Mouse (Mus musculus): ENCODE measurements at regions not wholly inside any gene's neighbourhood (a gene's known extent, or its start where the extent isn't known, plus 50 kb on each side); places are given as distances from the start of the nearest gene placed in this dataset.

DNA sequence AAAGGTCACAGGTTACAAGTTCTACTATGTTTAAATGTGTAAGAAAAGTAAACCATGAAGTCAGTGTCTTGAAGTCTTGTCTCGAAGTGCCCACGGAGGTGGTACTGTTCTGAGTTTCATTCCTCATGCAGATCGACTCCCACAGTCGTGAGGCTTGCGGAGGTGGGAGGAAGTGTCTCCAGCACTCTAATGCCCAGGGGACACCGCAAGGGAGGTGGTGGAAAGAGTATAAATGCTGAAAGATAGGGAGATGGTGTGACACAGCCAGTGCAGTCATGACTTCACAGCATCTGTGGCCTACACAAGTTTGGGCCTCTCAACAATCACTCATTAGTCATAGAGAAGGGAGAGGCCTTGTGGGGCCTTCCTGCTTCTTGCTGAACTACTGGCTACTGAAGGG, 112.8 kb upstream of the Adra1d start:
- peak; percentile 47 to 59 for DNase-seq (ENCODE audit: low spot score in 2 of 2)

DNA sequence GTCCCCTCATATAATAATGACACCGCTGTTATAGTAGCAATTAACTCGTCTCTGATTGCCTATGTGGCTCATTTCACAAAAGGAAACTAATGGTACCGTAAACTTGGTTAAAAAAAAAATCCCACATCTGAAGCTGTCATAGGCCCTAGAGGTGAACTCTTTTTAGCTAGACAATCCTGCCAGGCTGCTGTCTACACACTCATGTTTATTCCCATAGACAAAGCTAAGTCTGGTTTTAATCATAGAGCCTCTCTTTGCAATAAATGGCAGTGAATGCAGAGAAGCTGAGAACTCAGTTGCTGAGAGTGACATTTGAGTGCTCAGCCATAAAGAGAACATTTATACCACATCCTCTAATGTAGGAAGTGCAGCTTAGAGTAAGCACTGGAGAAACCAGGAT, 111.3 kb upstream of the Adra1d start:
- DNase-seq (ENCODE audit: low spot score in 2 of 2), result no peak

DNA sequence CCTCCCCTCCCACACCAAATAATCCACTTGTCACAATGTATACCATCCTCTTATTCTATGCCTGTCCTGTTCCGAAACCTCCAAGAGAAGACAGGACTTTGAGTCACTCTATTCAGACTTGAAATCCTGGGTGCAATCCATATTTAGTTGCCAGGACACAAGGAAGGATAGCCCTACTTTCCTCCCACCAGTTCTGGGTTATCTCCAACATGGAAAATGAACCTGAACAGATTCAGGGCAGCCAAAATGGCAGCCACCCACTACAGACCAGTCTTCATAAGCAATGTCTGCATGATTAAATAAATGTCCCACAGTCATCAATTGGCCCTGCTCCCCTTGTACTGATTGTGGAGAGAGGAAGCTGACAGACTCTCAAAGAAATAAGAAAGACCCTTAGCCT, 110.6 kb upstream of the Adra1d start:
- DNase-seq (ENCODE audit: low spot score in 2 of 2), result peak in 1 of 2 experiments; percentile 43

DNA sequence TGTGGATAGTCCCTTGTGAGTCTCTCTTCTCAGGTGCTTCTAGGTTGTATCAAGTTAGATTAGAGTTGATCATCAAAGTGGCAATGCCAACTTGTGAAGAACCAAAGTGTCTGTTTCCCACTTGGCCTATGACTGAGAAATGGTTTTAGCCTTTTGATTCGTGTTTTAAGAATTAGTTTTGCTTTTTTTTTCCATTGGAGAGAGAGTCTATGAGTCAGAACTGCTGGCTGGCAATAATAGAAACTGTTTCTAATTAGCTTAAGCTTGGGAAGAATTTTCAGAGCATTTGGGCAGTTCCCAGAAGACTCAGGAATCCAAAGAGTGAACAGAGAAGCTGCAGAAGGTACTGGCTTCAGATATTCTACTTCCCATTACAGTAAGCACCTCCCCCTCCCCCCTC, 110.1 kb upstream of the Adra1d start:
- DNase-seq (ENCODE audit: low spot score in 2 of 2), result no peak

DNA sequence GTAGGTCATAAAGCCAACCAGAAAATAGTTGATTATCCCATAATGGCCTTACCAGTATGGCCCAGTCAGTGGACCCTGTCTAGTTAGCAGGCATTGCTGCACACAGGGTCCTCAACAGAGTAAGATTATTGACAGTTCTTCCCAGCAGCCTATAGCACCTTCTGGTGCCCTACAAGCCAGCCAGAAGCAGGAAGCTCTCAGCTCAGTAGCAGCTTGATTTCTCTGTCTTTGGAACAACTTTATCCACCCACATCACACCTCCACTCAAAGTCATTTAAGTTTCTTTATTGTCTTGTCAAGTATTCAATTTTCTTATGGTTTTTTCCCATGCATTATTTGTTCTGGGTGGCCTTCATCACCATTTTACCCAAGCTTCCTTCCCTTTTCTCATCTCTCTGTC, 108.8 kb upstream of the Adra1d start:
- peak in 1 of 2 experiments; percentile 45 for DNase-seq (ENCODE audit: low spot score in 2 of 2)

DNA sequence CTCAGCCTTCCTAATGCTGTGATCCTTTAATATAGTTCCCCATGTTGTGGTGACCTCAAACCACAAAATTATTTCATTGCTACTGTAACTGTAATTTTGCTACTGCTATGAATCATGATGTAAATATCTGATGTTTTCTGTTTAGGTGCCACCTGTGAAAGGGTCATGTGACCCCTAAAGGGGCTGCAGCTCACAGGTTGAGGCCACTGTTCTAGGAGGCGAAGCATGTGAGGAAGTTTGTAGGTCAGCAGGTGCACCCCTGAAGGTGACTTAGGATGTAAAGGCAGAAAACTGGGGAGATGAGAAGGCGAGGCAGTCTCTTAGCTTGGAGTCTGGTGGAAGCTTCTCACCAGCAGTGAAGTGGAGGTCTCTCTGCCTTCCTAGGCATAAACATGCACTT, 105.8 kb upstream of the Adra1d start:
- no peak for DNase-seq (ENCODE audit: low spot score in 2 of 2)

DNA sequence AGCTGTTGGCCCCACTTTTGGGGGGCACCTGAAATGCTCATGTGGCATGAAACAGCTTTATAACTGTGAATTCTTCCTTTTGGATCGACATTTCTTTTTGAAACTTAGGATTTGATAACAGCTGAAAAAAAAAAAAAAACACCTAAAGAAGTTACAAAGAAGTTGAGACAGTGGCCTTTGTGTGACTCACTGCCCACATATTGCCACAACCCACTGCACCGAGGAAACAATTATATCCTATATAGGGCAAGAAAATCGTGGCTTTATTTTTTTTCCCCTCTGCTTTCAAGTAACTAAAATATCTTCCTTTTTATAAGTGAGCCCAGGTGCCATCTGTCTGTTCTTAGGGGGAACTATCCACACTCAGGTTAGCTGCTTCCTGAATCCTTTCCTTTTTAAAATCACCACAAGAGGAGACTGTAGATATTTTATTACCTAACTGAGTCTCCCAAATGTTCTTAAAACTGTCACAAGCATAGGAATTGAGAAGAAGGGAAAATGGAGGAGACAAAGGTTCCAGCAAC, 104.8 kb upstream of the Adra1d start:
- no peak for DNase-seq (ENCODE audit: low spot score in 2 of 2)

DNA sequence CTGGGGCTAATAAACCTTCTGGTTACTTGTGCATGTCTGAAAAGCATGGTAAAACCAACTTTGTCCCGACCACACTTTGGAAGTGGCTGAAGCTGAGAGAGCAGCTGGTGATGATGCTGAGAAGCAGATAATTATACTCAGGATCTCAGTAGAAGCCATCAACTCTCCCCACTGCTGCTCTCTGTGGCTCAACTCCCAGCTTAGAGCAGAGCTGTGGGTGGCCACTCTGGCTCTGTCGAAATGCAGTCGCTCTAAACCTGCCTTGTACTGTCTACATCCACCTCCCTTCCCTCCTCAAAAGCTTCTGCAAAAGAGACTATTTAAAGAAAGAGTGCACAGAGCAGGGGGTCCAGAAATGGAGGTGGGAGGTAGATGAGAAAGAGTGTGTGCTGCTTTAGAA, 102.5 kb upstream of the Adra1d start:
- peak in 1 of 2 experiments; percentile 64 for DNase-seq (ENCODE audit: low spot score in 2 of 2)

DNA sequence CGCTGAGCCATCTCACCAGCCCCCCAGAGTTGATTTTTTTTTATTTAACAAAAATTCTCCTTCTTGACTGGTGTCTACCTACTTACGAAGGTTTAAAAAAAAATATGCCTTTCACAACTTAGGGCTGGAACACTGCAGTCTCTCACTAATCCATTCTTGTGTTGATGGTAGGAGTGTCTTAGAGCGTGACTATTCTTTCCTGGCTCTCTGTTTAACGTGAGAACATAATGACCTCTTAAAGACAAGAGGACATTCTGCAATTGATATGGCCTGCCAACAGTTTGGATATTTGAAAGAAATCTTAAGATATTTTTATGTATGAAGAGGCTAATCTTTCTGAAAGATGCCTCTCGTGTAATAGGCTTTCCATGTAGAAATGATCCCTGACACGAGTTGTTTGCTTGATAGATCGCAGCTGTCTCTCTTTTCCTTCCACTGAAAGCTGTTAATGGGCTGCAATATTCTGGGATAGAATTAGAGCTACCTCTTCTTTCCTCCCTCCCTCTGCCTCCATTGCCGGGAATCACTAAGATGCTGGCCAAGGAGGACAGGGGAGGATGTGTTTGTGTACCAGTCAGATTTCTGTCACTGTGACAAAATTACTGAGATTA, 101.2 kb upstream of the Adra1d start:
- DNase-seq (ENCODE audit: low spot score in 2 of 2), result no peak

DNA sequence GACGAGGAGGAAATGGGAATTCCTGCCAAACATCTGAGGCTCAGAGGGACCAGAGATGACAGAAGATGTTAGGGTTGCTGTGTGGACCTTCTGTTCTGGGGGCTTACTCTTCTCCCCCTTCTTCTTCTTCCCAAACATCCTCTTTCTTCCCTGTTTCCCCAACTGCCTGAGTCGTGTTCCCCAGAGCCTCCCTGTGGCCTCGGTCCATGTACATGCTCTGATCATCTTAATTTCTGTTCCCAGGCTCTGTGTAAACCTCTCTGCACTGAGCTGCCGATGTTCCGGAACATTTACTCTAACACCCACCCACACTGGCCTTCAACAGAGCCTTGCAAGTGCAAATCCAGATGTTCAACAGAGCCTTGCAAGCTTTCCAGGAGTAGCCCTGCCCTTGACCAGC, 90.1 kb upstream of the Adra1d start:
- DNase-seq (ENCODE audit: low spot score in 2 of 2), result no peak

DNA sequence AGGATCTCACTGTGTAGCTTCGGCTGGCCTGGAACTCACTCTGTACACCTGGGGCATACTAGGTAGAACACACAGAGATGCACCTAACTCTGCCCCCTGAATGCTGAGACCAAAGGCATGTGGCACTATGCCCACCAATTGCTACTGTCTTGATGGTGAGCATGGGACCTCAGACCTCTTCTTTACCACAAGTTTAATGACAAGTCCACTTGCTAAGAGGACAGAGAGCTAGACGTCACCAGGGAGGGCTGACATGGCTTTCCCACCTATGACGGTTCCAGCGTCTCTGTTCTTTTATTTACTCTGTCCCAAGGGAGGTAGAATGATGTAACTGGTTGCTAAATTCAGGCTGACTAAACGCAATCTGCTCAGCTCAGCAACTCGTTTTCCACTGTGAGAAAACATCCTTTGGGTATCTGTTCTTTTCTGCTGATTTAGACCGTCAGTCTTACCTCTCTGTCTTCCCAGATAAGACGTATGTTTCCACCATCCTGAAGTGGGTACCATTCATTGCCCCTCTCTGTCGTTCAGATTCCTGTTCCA, 88.6 kb upstream of the Adra1d start:
- no peak for DNase-seq (ENCODE audit: low spot score in 2 of 2)

DNA sequence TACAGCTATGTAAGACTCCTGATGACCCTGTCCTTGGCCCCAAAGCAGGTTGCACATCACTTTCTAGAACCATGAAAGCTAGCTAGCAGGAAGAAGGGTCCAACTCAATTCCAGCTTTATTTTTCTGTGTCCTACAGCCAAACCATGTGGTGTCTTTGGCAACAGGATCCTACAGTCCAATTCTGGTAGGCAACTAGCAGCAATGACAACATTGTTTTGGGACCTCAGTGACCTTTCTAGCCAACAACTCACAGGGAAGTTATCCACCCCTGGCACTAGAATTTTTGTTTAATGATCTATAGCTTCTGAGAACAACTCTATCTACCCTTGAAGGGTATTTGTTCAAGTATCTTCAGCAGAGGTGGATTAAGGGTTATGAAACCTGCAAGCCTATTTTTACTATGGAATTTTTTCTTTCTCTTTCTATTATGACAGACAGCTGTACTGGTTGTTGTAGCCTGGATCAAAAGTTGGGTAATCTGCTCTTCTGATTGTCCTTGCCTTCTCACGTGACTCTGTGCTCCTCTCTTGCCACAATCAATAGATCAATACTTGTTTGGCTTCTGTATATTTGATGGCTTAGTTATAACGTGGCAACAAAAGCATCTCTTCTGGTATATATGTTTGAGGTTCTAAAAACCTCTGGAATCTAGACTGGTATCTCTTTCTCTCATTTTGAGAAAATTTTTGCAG, 82.2 kb upstream of the Adra1d start:
- DNase-seq (ENCODE audit: low spot score in 2 of 2), result no peak

DNA sequence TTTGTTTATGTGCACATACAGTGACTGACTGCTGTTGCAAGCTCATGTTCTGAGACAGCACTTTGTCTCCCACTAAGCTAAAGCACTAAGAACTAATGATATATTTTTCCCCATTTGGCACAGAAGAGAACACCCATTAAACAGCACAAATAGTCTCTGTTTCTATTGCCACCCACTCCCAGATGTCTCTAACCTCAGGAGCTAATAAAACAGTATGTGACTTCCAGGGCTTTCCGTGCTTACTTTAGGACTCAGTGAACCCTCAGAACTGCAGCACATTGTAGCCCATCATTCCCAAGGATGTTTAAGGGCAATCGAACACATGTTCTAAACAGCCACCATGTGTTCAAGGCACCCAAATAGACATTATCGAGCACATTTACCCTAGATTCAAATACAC, 80.4 kb upstream of the Adra1d start:
- DNase-seq (ENCODE audit: low spot score in 2 of 2), result no peak

DNA sequence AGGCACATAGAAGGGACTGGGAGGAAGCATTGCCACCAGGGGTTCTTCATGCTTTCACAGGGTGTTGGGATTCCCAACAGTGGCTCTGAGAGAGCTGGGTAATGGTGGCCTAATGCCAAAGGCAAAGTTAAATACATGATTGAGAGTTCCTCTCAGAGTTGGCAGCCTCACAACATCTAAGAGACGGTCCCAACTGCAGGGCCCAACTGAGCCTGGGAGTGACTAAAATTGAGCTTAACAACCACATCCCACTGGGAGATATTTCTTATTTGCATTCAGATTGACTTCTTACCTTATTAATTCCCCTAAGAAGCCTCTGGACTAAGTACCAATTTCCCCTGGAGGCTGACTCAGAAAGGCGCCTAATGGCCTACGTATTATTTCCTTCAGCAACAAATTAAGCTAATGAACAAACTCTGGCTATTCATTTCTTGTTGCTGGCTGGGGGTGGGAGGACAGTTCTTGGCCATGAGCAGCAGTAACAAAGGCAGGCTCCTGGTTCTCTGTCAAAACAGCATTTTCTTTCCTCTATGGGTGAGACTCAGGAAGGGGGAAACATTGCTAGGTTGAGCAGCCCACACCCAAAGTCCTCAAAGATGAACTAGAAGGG, 77.0 kb upstream of the Adra1d start:
- DNase-seq (ENCODE audit: low spot score in 2 of 2), result no peak

DNA sequence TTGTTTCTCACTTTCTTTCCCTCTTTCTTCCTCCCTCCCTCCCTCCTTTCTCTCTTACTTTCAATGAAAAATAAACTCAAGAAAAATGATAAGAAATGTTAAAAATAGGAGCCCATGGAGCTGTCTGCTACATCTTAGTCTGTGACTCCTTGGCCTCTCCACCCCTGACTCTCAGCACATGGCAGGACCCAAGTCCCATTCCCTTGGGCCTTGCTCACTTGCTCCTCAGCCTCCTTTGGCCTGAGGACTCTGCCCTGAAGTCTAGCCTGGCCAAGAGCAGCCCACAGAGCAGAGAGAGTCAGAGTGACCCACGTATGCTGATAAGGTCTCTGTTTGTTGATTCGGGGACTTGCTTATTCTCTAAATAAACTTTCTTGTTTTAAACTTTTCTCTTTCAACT, 73.7 kb upstream of the Adra1d start:
- no peak for DNase-seq (ENCODE audit: low spot score in 2 of 2)

DNA sequence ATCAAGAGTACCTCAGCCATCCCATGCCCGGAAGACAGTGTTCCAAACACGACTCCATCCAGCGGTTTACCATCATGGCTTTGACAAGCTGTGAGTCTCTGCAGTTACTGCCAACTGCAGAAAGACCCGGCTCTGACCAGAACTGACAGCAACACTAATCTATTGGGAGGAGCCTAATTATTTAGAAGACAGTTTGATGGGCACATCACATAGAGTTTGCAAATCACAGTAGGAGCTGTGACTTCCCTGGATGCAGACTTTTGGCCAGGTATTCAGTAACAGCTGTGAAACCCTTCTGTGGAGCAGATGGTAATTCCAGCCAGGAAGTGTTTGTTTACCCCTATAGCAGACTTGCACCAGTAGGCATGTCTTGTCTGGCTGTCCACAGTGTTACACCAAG, 55.8 kb upstream of the Adra1d start:
- DNase-seq (ENCODE audit: low spot score in 2 of 2), result no peak

DNA sequence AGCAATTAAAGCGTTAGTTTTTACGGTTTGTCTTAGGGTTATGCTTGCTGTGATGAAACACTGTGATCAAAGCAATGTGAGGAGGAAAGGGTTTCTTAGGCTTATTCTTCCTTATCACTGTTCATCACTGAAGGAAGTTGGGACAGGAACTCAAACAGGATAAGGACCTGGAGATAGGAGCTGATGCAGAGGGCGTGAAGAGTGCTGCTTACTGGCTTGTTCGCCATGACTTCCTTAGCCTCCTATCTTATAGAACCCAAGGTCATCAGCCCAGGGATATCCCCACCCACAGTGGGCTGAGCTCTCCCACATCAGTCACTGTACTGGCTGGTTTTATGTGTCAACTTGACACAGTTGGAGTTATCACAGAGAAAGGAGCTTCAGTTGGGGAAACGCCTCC, 50.4 kb upstream of the Adra1d start:
- DNase-seq (ENCODE audit: low spot score in 2 of 2), result no peak
